Mouse (Mus musculus) urinary bladder, adult 2 months (tissue): ENCODE data around the gene Cntnap3. TPM values are rescaled to one million over a fixed set of nuclear protein-coding genes. Genes with fewer than 3 reads are reported as not detected.
"Not testable (repeated sequence)": the region's sequence is repeated elsewhere in the genome, so short reads cannot be mapped to it uniquely, and the experiment has no call there.

Experiments used
- DNase-seq: peaks from one replicate; pipeline ENCODE4 v3.0.0; 2022; ENCODE audit warnings: low spot score
- polyA plus RNA-seq: library from polyadenylated mRNA; depleted of rRNA; stranded (reverse); fragments of >200 nt; gene quantifications from 2 replicates; pipeline ENCODE4 v1.2.3, GENCODE M21; 2012; rRNA removed

Cntnap3 gene
- 0.47 and 0.50 TPM in 2 replicates for polyA plus RNA-seq

DNA sequence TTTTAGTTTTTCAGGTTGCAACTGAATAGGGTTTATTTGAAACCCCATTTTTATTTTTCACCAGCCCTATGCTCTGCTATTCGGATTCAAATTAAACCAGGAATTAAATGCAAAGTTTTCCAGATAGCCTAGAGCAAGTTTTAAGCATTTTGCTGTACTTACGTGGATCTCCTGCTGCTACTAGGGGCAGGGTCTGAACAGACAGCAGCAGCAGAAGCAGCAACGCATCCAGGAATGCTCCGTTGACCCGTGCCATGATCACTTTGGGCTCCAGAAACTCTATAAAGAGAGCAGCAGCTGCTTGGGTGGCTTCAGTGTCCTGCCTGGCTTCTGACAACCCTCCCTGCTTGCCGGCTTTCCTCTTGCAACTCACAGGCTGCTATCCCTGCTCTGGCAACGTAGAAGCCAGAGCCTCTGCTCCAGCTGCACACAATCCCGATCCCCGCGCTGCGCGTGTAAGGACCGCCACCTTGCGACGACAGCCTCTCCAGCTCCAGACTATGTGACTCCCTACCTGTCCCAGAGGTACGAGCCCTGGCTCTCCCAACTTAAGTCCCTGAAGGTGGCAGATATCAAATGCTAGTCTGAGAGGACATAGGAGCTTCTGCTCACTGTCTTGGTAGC lies at the start of gene Cntnap3:
Gene Cntnap3, minus strand, starts transcription at position 371 of the 624 bp plus-strand sequence.
- no peak for DNase-seq

- DNase-seq, result no peak
Measured at GRCm38 (mm10) chr13:64917191-64917590, 13.4 kb upstream of the Cntnap3 start, which contains the start of gene Spata31. Spata31 (plus strand) TSS chr13:64917406.

DNA sequence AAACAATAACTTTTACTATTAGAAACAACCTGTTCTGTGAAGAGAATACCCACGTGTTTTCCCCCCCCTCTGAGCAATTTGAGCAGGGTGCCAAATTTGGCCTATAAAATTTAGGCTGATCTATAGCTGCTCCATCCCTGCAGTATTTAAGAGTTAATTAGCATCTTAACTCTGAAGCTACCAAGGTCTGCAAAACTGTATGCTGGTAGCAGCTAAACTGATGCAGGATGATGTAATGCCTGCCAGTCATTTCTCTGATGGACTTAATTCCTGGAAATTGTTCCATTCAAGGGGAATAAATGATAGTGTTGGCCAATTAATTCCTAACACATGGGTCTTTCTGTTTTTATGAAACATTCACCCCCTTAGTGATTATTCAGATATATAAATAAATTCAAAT lies 623 bp downstream of the Cntnap3 start:
- no peak for DNase-seq

DNA sequence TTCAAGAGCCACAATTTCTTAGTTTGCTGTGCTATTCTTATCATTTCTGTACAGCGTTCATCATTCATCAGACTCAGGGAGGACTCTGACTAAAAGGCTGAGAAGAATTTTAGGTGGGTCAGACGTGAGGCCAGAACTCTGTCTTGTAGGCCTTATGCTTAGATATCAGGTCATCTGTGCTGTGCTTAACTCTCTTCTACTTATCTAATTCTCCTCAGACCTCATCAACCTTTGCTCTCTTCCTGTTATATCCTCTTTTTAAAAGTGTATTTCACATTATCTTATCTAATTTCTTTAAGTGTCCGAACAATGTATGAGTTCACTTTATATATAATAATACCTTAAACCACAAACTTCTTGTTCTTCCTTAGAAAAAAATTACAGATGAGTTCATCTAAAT lies 38.4 kb downstream of the Cntnap3 start:
- no peak for DNase-seq

DNA sequence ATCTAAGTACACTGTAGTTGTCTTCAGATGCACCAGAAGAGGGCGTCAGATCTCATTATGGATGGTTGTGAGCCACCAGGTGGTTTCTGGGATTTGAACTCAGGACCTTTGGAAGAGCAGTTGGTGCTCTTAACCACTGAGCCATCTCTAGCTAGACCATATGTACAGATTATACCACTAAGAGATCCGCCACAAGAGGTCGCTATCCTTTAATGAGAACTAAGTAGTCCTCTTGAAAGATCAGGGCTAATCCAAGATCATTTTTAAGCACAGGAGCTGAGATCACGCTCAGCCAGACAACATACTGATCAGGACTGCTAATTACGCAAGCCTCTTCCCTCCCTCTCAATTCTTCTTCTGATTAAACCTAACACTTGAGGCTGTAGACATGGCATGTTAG lies 78.9 kb downstream of the Cntnap3 start:
- DNase-seq, result not testable (repeated sequence)

GRCm38 (mm10) chr13:64745383-64745782 lies 158.4 kb downstream of the Cntnap3 start:
- no peak for DNase-seq

DNA sequence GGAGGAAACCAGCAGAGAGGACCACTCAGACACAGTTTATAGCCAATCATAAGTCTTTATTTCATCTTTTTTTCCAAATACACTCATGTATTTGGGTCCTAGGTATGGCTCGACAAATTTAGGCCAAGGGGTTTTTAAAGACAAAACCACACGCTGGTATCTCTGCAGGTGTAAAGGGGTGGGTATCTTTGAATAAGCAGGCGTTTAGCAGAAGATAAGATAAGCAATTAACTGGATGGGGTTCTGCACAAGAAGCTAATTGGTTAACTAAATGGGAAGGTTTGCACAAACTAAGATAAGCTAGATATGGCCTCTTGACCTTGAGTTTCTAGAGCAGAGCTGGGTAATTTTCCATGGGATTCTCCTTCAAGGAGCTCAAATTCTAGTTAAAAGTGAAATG lies 171.5 kb downstream of the Cntnap3 start:
- no peak for DNase-seq

GRCm38 (mm10) chr13:64716791-64717190 lies 187.0 kb downstream of the Cntnap3 start:
- DNase-seq, result no peak

DNA sequence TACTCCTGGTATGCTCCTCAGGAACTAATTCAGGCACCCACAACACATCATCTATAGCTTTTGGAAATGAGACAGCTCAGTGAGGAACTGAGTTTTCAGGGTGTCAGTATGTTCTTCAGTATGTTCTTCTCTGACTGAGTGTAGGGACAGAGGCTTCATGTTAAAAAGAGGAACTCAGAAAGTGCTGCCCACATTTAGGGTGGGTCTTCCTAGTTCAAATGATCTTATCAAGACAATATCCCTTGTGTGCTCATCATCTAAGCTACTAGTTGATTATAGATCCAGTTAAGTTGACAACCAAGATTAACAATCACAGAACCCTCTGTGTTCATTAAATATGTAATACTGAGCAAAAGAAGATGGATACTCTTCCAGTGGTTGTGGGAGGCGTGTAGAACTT lies 211.3 kb downstream of the Cntnap3 start:
- no peak for DNase-seq

Other genes with a start within 250 kb of the Cntnap3 start
- not detected in 2 replicates for gene Spata31, start 13.5 kb upstream of the Cntnap3 start, polyA plus RNA-seq
- not detected in 2 replicates for gene Spata31d1c, start 129.1 kb upstream of the Cntnap3 start, polyA plus RNA-seq
- not detected in 2 replicates for gene Prss47, start 148.8 kb upstream of the Cntnap3 start, polyA plus RNA-seq
- gene Mfsd14b, start 209.0 kb upstream of the Cntnap3 start, polyA plus RNA-seq, result 24.6 and 26.8 TPM in 2 replicates
- gene Olfr465-ps1, start 234.1 kb upstream of the Cntnap3 start, polyA plus RNA-seq, result not detected in 2 replicates
- gene Olfr466, start 246.3 kb upstream of the Cntnap3 start, polyA plus RNA-seq, result not detected in 2 replicates